Mouse (Mus musculus): ENCODE measurements around the gene S100a11. TPM values are rescaled to one million over a fixed set of nuclear protein-coding genes. Genes with fewer than 3 reads are reported as not detected.

S100a11 gene
- total and polyA plus RNA-seq, 3 experiments = 0.32 TPM; not detected in 2

DNA sequence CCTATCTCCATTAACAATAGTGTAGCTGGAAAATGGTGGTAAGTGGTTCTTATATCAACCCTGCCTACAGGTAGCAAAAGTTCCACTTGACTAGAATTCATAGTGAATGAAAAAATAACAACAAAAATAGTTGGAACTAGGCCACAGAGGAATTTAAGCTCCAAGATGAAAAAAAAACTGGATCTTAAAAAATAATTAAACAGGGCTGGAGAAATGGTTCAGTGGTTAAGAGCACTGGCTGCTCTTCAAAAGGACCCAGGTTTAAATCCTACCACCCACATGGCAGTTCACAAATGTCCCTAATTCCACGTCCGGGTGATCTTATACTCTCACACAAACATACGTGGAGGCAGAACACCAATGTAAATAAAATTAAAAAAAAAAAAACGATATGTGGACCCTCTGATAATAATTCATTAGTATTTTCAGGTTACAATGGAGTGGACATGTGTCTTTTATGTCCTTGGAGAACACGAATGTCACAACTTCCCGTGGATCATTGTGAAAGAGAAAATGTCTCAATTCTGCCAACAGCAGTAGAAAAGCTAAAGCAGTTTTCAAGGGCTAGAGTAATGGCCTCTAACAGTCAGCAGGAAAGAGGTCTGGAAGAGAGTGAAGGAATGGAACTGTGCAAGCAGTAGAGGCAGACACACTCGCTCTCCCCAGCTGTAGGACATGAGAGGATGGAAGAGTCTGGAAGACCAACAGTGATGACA lies 7.7 kb upstream of the S100a11 start:
- no peak overlapping the region for H3K4me3 ChIP-seq (ENCODE audit: control insufficient read depth in 1 of 2, insufficient read depth in 1 of 2, low read depth in 2 of 2, low read length in 2 of 2)
- H3K9ac ChIP-seq (ENCODE audit: control insufficient read depth, low read depth, low read length, poor library complexity, severe bottlenecking) = no peak overlapping the region
- H3K9me3 ChIP-seq (replicated peaks; ENCODE audit: insufficient read depth, low read length) = no peaks in the 10 kb centered on the region
- H3K27ac ChIP-seq (ENCODE audit: control insufficient read depth, low read depth, low read length) = no peak overlapping the region
- H3K79me2 ChIP-seq (ENCODE audit: control insufficient read depth, insufficient read depth, low read length, poor library complexity) = no peaks in the 10 kb centered on the region
- peaks cover 0 to 6% of the 10 kb centered on the region in 2 experiments; a peak in 1 of 4 replicates for H3K27me3 ChIP-seq (ENCODE audit: control insufficient read depth in 1 of 2, insufficient read depth in 2 of 2, low read length in 2 of 2)
- no peaks in the 10 kb centered on the region for H3K4me1 ChIP-seq (ENCODE audit: control insufficient read depth in 1 of 2, insufficient read depth in 2 of 2, low read length in 2 of 2)
- no peak for DNase-seq (ENCODE audit: low read depth, low spot score)
- no peak for TF ChIP-seq GATA1 (IDR thresholded peaks at IDR 0.05; ENCODE audit: low read depth, low read length)
- TF ChIP-seq USF2 (IDR thresholded peaks at IDR 0.05; ENCODE audit: borderline replicate concordance in 1 of 2, insufficient read depth in 1 of 2, low read depth in 1 of 2, low read length in 2 of 2) = no peak
- TF ChIP-seq TAL1 (IDR thresholded peaks at IDR 0.05; ENCODE audit: low read length) = no peak
- TF ChIP-seq MAFK (IDR thresholded peaks at IDR 0.05; ENCODE audit: borderline replicate concordance, low read depth, low read length) = no peak
- no peak for TF ChIP-seq MEF2A (IDR thresholded peaks at IDR 0.05; ENCODE audit: extremely low read depth, insufficient replicate concordance, low read depth, low read length, poor library complexity, severe bottlenecking)
- TF ChIP-seq SIN3A (IDR thresholded peaks at IDR 0.05; ENCODE audit: low read length) = no peak
- TF ChIP-seq USF1 (IDR thresholded peaks at IDR 0.05; ENCODE audit: low read depth, low read length) = no peak
- TF ChIP-seq RCOR1 (IDR thresholded peaks at IDR 0.05; ENCODE audit: low read depth, low read length) = no peak
- TF ChIP-seq HCFC1 (IDR thresholded peaks at IDR 0.05; ENCODE audit: low read depth, low read length) = no peak
- no peak for TF ChIP-seq KAT2A (conservative IDR thresholded peaks at IDR 0.05; ENCODE audit: low read depth, low read length)
- TF ChIP-seq MAX (IDR thresholded peaks at IDR 0.05; ENCODE audit: low read length) = no peak
- TF ChIP-seq BHLHE40 (IDR thresholded peaks at IDR 0.05; ENCODE audit: borderline replicate concordance, low read depth, low read length) = no peak
- TF ChIP-seq POLR2AphosphoS2 (IDR thresholded peaks at IDR 0.05; ENCODE audit: low read length) = no peak
- no peak for TF ChIP-seq CHD2 (IDR thresholded peaks at IDR 0.05; ENCODE audit: low read length)
- no peaks in the 10 kb centered on the region for H3K36me3 ChIP-seq (ENCODE audit: control insufficient read depth in 1 of 2, insufficient read depth in 2 of 2, low read length in 2 of 2)

GRCm38 (mm10) chr3:93514628-93515027 lies 5.7 kb upstream of the S100a11 start:
- Histone ChIP-seq H3K79me2 (ENCODE audit: control insufficient read depth, insufficient read depth, low read length, poor library complexity) (no peaks in the 10 kb centered on the region), H3K27ac (ENCODE audit: control insufficient read depth, low read depth, low read length) (no peak overlapping the region), H3K27me3 (ENCODE audit: control insufficient read depth in 1 of 2, insufficient read depth in 2 of 2, low read length in 2 of 2) (peaks cover 0 to 6% of the 10 kb centered on the region in 2 experiments; a peak in 1 of 4 replicates), H3K9me3 (replicated peaks; ENCODE audit: insufficient read depth, low read length) (no peaks in the 10 kb centered on the region), H3K4me3 (ENCODE audit: control insufficient read depth in 1 of 2, insufficient read depth in 1 of 2, low read depth in 2 of 2, low read length in 2 of 2) (no peak overlapping the region), H3K4me1 (ENCODE audit: control insufficient read depth in 1 of 2, insufficient read depth in 2 of 2, low read length in 2 of 2) (no peaks in the 10 kb centered on the region), H3K36me3 (ENCODE audit: control insufficient read depth in 1 of 2, insufficient read depth in 2 of 2, low read length in 2 of 2) (no peaks in the 10 kb centered on the region), H3K9ac (ENCODE audit: control insufficient read depth, low read depth, low read length, poor library complexity, severe bottlenecking) (no peak overlapping the region)
- no peak for DNase-seq (ENCODE audit: low read depth, low spot score)
- TF ChIP-seq HCFC1 (IDR thresholded peaks at IDR 0.05; ENCODE audit: low read depth, low read length) = no peak
- TF ChIP-seq MAFK (IDR thresholded peaks at IDR 0.05; ENCODE audit: borderline replicate concordance, low read depth, low read length) = no peak
- no peak for TF ChIP-seq ELF1 (IDR thresholded peaks at IDR 0.05; ENCODE audit: low read depth, low read length)
- no peak for TF ChIP-seq POLR2A (IDR thresholded peaks at IDR 0.05; ENCODE audit: control insufficient read depth in 1 of 2, insufficient read depth in 1 of 2, low read depth in 1 of 2, low read length in 2 of 2, poor library complexity in 1 of 2)
- TF ChIP-seq RAD21 (IDR thresholded peaks at IDR 0.05; ENCODE audit: low read depth, low read length) = no peak
- no peak for TF ChIP-seq SIN3A (IDR thresholded peaks at IDR 0.05; ENCODE audit: low read length)
- TF ChIP-seq USF1 (IDR thresholded peaks at IDR 0.05; ENCODE audit: low read depth, low read length) = no peak
- no peak for TF ChIP-seq ETS1 (IDR thresholded peaks at IDR 0.05; ENCODE audit: low read depth, low read length)
- no peak for TF ChIP-seq USF2 (IDR thresholded peaks at IDR 0.05; ENCODE audit: borderline replicate concordance in 1 of 2, insufficient read depth in 1 of 2, low read depth in 1 of 2, low read length in 2 of 2)
- TF ChIP-seq TCF12 (IDR thresholded peaks at IDR 0.05; ENCODE audit: low read depth, low read length) = no peak
- no peak for TF ChIP-seq GATA1 (IDR thresholded peaks at IDR 0.05; ENCODE audit: low read depth, low read length)
- no peak for TF ChIP-seq TAL1 (IDR thresholded peaks at IDR 0.05; ENCODE audit: low read length)
- no peak for TF ChIP-seq MEF2A (IDR thresholded peaks at IDR 0.05; ENCODE audit: extremely low read depth, insufficient replicate concordance, low read depth, low read length, poor library complexity, severe bottlenecking)
- no peak for TF ChIP-seq TBP (IDR thresholded peaks at IDR 0.05; ENCODE audit: low read depth, low read length)
- no peak for TF ChIP-seq ZNF384 (IDR thresholded peaks at IDR 0.05; ENCODE audit: low read depth, low read length)
- no peak for TF ChIP-seq BHLHE40 (IDR thresholded peaks at IDR 0.05; ENCODE audit: borderline replicate concordance, low read depth, low read length)
- no peak for TF ChIP-seq KAT2A (conservative IDR thresholded peaks at IDR 0.05; ENCODE audit: low read depth, low read length)
- no peak for TF ChIP-seq CHD1 (IDR thresholded peaks at IDR 0.05; ENCODE audit: low read depth, low read length)
- TF ChIP-seq UBTF (IDR thresholded peaks at IDR 0.05; ENCODE audit: borderline replicate concordance, insufficient read depth, low read depth, low read length) = no peak
- TF ChIP-seq MAX (IDR thresholded peaks at IDR 0.05; ENCODE audit: low read length) = no peak

All from MEL (cell line).